Mouse (Mus musculus): Measurements from ENCODE around the gene Natd1. TPM values are rescaled to one million over a fixed set of nuclear protein-coding genes. Genes with fewer than 3 reads are reported as not detected.

The Natd1 gene
- polyA plus RNA-seq, 1 experiment from 2014 or later, result 18.8 TPM

GRCm38 (mm10) chr11:60924981-60925380, 10.4 kb upstream of the Natd1 start:
- DNase-seq (ENCODE audit: low spot score), result no peak
- H3K4me2 ChIP-seq (replicated peaks; ENCODE audit: low read depth, low read length), result no peak overlapping the region
- no peak overlapping the region for H3K4me3 ChIP-seq (ENCODE audit: low read depth, low read length)
- peaks cover 6% of the 10 kb centered on the region for H3K4me1 ChIP-seq (replicated peaks; ENCODE audit: control insufficient read depth, insufficient read depth, low read length)
- 81% methylated on average over 1 of the region's 1 CpGs for WGBS
- no peaks in the 10 kb centered on the region for H3K9me3 ChIP-seq (ENCODE audit: control insufficient read depth, low read length)
- no peak for ATAC-seq (ENCODE audit: low FRiP score)
- H3K36me3 ChIP-seq (ENCODE audit: control insufficient read depth, insufficient read depth, low read length), result no peaks in the 10 kb centered on the region
- no peaks in the 10 kb centered on the region for H3K27me3 ChIP-seq (ENCODE audit: control insufficient read depth, insufficient read depth, low read length)
- no peak overlapping the region; the same call in 1 of the 2 replicates for H3K9ac ChIP-seq (ENCODE audit: low read depth, low read length)
- no peak overlapping the region for H3K27ac ChIP-seq (ENCODE audit: low read depth, low read length)

- no peak for ATAC-seq (ENCODE audit: low FRiP score)
- no peak overlapping the region for H3K27ac ChIP-seq (ENCODE audit: low read depth, low read length)
- no peaks in the 10 kb centered on the region for H3K27me3 ChIP-seq (ENCODE audit: control insufficient read depth, insufficient read depth, low read length)
- peaks cover 6% of the 10 kb centered on the region for H3K4me1 ChIP-seq (replicated peaks; ENCODE audit: control insufficient read depth, insufficient read depth, low read length)
- 46% methylated on average over 6 of the region's 6 CpGs for WGBS
- H3K9ac ChIP-seq (ENCODE audit: low read depth, low read length), result no peak overlapping the region; the same call in 1 of the 2 replicates
- H3K36me3 ChIP-seq (ENCODE audit: control insufficient read depth, insufficient read depth, low read length), result no peaks in the 10 kb centered on the region
- DNase-seq (ENCODE audit: low spot score), result no peak
- no peak overlapping the region for H3K4me2 ChIP-seq (replicated peaks; ENCODE audit: low read depth, low read length)
- H3K9me3 ChIP-seq (ENCODE audit: control insufficient read depth, low read length), result no peaks in the 10 kb centered on the region
- no peak overlapping the region for H3K4me3 ChIP-seq (ENCODE audit: low read depth, low read length)
Observed at GRCm38 (mm10) chr11:60924498-60924897, 9.9 kb upstream of the Natd1 start.

GRCm38 (mm10) chr11:60922964-60923363, 8.4 kb upstream of the Natd1 start:
- WGBS, result 71% methylated on average over 5 of the region's 5 CpGs
- H3K4me2 ChIP-seq (replicated peaks; ENCODE audit: low read depth, low read length), result no peak overlapping the region
- H3K36me3 ChIP-seq (ENCODE audit: control insufficient read depth, insufficient read depth, low read length), result no peaks in the 10 kb centered on the region

GRCm38 (mm10) chr11:60922195-60922594, 7.6 kb upstream of the Natd1 start:
- Histone ChIP-seq H3K9me3 (ENCODE audit: control insufficient read depth, low read length) (no peaks in the 10 kb centered on the region), H3K4me2 (replicated peaks; ENCODE audit: low read depth, low read length) (no peak overlapping the region), H3K36me3 (ENCODE audit: control insufficient read depth, insufficient read depth, low read length) (no peaks in the 10 kb centered on the region), H3K9ac (ENCODE audit: low read depth, low read length) (no peak overlapping the region), H3K4me3 (ENCODE audit: low read depth, low read length) (no peak overlapping the region), H3K27me3 (ENCODE audit: control insufficient read depth, insufficient read depth, low read length) (no peaks in the 10 kb centered on the region), H3K27ac (ENCODE audit: low read depth, low read length) (no peak overlapping the region), H3K4me1 (replicated peaks; ENCODE audit: control insufficient read depth, insufficient read depth, low read length) (0 out of 2 replicates have a peak, but pooled peaks cover 3% of the 10 kb centered on the region)
- 83% methylated on average over 1 of the region's 1 CpGs for WGBS
- no peak for DNase-seq (ENCODE audit: low spot score)
- no peak for ATAC-seq (ENCODE audit: low FRiP score)

More at GRCm38 (mm10) chr11:60922964-60923363, 8.4 kb upstream of the Natd1 start:
- no peak overlapping the region for H3K4me3 ChIP-seq (ENCODE audit: low read depth, low read length)
- no peaks in the 10 kb centered on the region for H3K9me3 ChIP-seq (ENCODE audit: control insufficient read depth, low read length)
- ATAC-seq (ENCODE audit: low FRiP score), result no peak
- no peaks in the 10 kb centered on the region for H3K27me3 ChIP-seq (ENCODE audit: control insufficient read depth, insufficient read depth, low read length)
- H3K4me1 ChIP-seq (replicated peaks; ENCODE audit: control insufficient read depth, insufficient read depth, low read length), result peaks cover 6% of the 10 kb centered on the region
- no peak for DNase-seq (ENCODE audit: low spot score)
- H3K27ac ChIP-seq (ENCODE audit: low read depth, low read length), result no peak overlapping the region
- no peak overlapping the region for H3K9ac ChIP-seq (ENCODE audit: low read depth, low read length)

GRCm38 (mm10) chr11:60920021-60920420, 5.5 kb upstream of the Natd1 start:
- H3K9me3 ChIP-seq (ENCODE audit: control insufficient read depth, low read length), result no peaks in the 10 kb centered on the region
- no peaks in the 10 kb centered on the region for H3K4me1 ChIP-seq (replicated peaks; ENCODE audit: control insufficient read depth, insufficient read depth, low read length)
- no peak for ATAC-seq (ENCODE audit: low FRiP score)
- no peaks in the 10 kb centered on the region for H3K27me3 ChIP-seq (ENCODE audit: control insufficient read depth, insufficient read depth, low read length)
- H3K27ac ChIP-seq (ENCODE audit: low read depth, low read length), result no peak overlapping the region
- no peak overlapping the region for H3K4me3 ChIP-seq (ENCODE audit: low read depth, low read length)
- no peak for DNase-seq (ENCODE audit: low spot score)
- 74% methylated on average over 2 of the region's 2 CpGs for WGBS
- H3K9ac ChIP-seq (ENCODE audit: low read depth, low read length), result no peak overlapping the region
- no peaks in the 10 kb centered on the region for H3K36me3 ChIP-seq (ENCODE audit: control insufficient read depth, insufficient read depth, low read length)
- no peak overlapping the region for H3K4me2 ChIP-seq (replicated peaks; ENCODE audit: low read depth, low read length)

GRCm38 (mm10) chr11:60915201-60915600, 651 bp upstream of the Natd1 start:
- ATAC-seq (ENCODE audit: low FRiP score), result no peak
- no peak overlapping the region for H3K27ac ChIP-seq (ENCODE audit: low read depth, low read length)
- no peak overlapping the region for H3K4me3 ChIP-seq (ENCODE audit: low read depth, low read length)
- no peaks in the 10 kb centered on the region for H3K27me3 ChIP-seq (ENCODE audit: control insufficient read depth, insufficient read depth, low read length)
- no peak for DNase-seq (ENCODE audit: low spot score)
- no peak overlapping the region for H3K9ac ChIP-seq (ENCODE audit: low read depth, low read length)
- H3K4me1 ChIP-seq (replicated peaks; ENCODE audit: control insufficient read depth, insufficient read depth, low read length), result peaks cover 5% of the 10 kb centered on the region; the same call in 1 of the 2 replicates
- 80% methylated on average over 4 of the region's 4 CpGs for whole genome bisulfite sequencing
- H3K36me3 ChIP-seq (ENCODE audit: control insufficient read depth, insufficient read depth, low read length), result no peaks in the 10 kb centered on the region
- H3K4me2 ChIP-seq (replicated peaks; ENCODE audit: low read depth, low read length), result no peak overlapping the region
- H3K9me3 ChIP-seq (ENCODE audit: control insufficient read depth, low read length), result no peaks in the 10 kb centered on the region

- H3K4me2 ChIP-seq (replicated peaks; ENCODE audit: low read depth, low read length), result peak overlapping the region; percentile 60
- peak; percentile 94 for DNase-seq (ENCODE audit: low spot score)
- H3K36me3 ChIP-seq (ENCODE audit: control insufficient read depth, insufficient read depth, low read length), result no peaks in the 10 kb centered on the region
- H3K9me3 ChIP-seq (ENCODE audit: control insufficient read depth, low read length), result no peaks in the 10 kb centered on the region
- peak overlapping the region; percentile 73 for H3K9ac ChIP-seq (ENCODE audit: low read depth, low read length)
- H3K4me1 ChIP-seq (replicated peaks; ENCODE audit: control insufficient read depth, insufficient read depth, low read length), result peaks cover 5% of the 10 kb centered on the region; the same call in 1 of the 2 replicates
- WGBS, result under 1% methylated on average over 74 of the region's 86 CpGs
- peak; percentile 92 for ATAC-seq (ENCODE audit: low FRiP score)
- H3K27me3 ChIP-seq (ENCODE audit: control insufficient read depth, insufficient read depth, low read length), result no peaks in the 10 kb centered on the region
- peak overlapping the region; percentile 78 for H3K4me3 ChIP-seq (ENCODE audit: low read depth, low read length)
- peak overlapping the region; percentile 66 for H3K27ac ChIP-seq (ENCODE audit: low read depth, low read length)
Observed at GRCm38 (mm10) chr11:60913301-60914196, 1.0 kb downstream of the Natd1 start.

GRCm38 (mm10) chr11:60912525-60912973, 2.0 kb downstream of the Natd1 start:
- Histone ChIP-seq H3K27me3 (ENCODE audit: control insufficient read depth, insufficient read depth, low read length) (no peaks in the 10 kb centered on the region), H3K4me3 (ENCODE audit: low read depth, low read length) (peak overlapping the region; percentile 78)
- WGBS, result 28% methylated on average over 7 of the region's 7 CpGs

More at GRCm38 (mm10) chr11:60912525-60912973, 2.0 kb downstream of the Natd1 start:
- Histone ChIP-seq H3K36me3 (ENCODE audit: control insufficient read depth, insufficient read depth, low read length) (no peaks in the 10 kb centered on the region), H3K9me3 (ENCODE audit: control insufficient read depth, low read length) (no peaks in the 10 kb centered on the region), H3K4me2 (replicated peaks; ENCODE audit: low read depth, low read length) (peak overlapping the region; percentile 60), H3K9ac (ENCODE audit: low read depth, low read length) (no peak overlapping the region; the same call in 1 of the 2 replicates), H3K27ac (ENCODE audit: low read depth, low read length) (no peak overlapping the region), H3K4me1 (replicated peaks; ENCODE audit: control insufficient read depth, insufficient read depth, low read length) (peaks cover 5% of the 10 kb centered on the region; the same call in 1 of the 2 replicates)
- ATAC-seq (ENCODE audit: low FRiP score) (no peak), DNase-seq (ENCODE audit: low spot score) (peak; percentile 16)

All from hindbrain, embryonic 11.5 days (tissue).